Mouse (Mus musculus) liver, adult 2 months (tissue): ENCODE measurements around the gene Taf8. TPM values are rescaled to one million over a fixed set of nuclear protein-coding genes. Genes with fewer than 3 reads are reported as not detected.

Experiments used
- DNase-seq: peaks from one replicate; pipeline ENCODE4 v3.0.0-alpha.2; 2011; ENCODE audit warnings: low read depth, low spot score; ENCODE audit errors: extremely low read depth
- H3K27ac ChIP-seq: fragments of 200-500 bp; replicated peaks from 2 replicates; pipeline ENCODE4 v1.5.1; 2012; ENCODE audit warnings: low read depth, mild to moderate bottlenecking, control low read depth, inconsistent platforms, low read length; ENCODE audit not compliant: insufficient read depth
- H3K27me3 ChIP-seq: fragments of 200-500 bp; 2 replicates; pipeline ENCODE4 v1.6.1; 2012; ENCODE audit warnings: mild to moderate bottlenecking, moderate library complexity, low read length, inconsistent platforms; ENCODE audit not compliant: control insufficient read depth, insufficient read depth
- H3K36me3 ChIP-seq: fragments of 200-500 bp; 2 replicates; pipeline ENCODE4 v1.6.1; 2012; ENCODE audit warnings: low read length, inconsistent platforms; ENCODE audit not compliant: control insufficient read depth, insufficient read depth
- H3K4me1 ChIP-seq: fragments of 200-500 bp; 2 replicates; pipeline ENCODE4 v1.6.1; 2011; ENCODE audit warnings: low read length; ENCODE audit not compliant: control insufficient read depth, insufficient read depth
- H3K4me3 ChIP-seq: fragments of 200-500 bp; 2 replicates; pipeline ENCODE4 v1.5.1; 2011; ENCODE audit warnings: low read depth, mild to moderate bottlenecking, control low read depth, low read length, moderate library complexity; ENCODE audit not compliant: insufficient read depth
- H3K79me2 ChIP-seq: fragments of 200-500 bp; 2 replicates; pipeline ENCODE4 v1.6.1; 2012; ENCODE audit warnings: inconsistent platforms, mild to moderate bottlenecking, low read length, moderate library complexity; ENCODE audit not compliant: control insufficient read depth, insufficient read depth
- H3K9ac ChIP-seq: fragments of 200-500 bp; 2 replicates; pipeline ENCODE4 v1.6.1; 2012; ENCODE audit warnings: low read depth, mild to moderate bottlenecking, control low read depth, inconsistent platforms, low read length
- CTCF ChIP-seq: fragments of 200-500 bp; IDR thresholded peaks from 2 replicates; pipeline ENCODE4 v1.5.1; 2011; ENCODE audit warnings: low read depth, low read length, control low read depth
- POLR2A ChIP-seq: fragments of 200-500 bp; IDR thresholded peaks from 2 replicates; pipeline ENCODE4 v1.6.1; 2011; ENCODE audit warnings: low read length, control low read depth; ENCODE audit not compliant: insufficient read depth; ENCODE audit errors: extremely low read depth
- WGBS: fragments of 180-500 bp; shearing (Covaris S2); methylation state at CpG from one replicate; pipeline ENCODE4 v1.1.7; 2018; 5-methylcytosine and 5-hydroxymethylcytosine counted together
- polyA plus RNA-seq: library from polyadenylated mRNA; depleted of rRNA; stranded (reverse); fragments of >200 nt; gene quantifications from 2 replicates; pipeline ENCODE4 v1.2.3, GENCODE M21; 2012
- total RNA-seq: library from RNA; depleted of rRNA; stranded (reverse); fragments of >200 nt; gene quantifications from 2 replicates; pipeline ENCODE4 v1.2.3, GENCODE M21; 2014

Gene Taf8
- total and polyA plus RNA-seq, 2 experiments = 8.2 to 9.6 TPM

- Histone ChIP-seq H3K79me2 (no peaks in the 10 kb centered on the region; the same call in 1 of the 2 replicates), H3K36me3 (no peaks in the 10 kb centered on the region), H3K9ac (no peak overlapping the region), H3K27me3 (no peaks in the 10 kb centered on the region), H3K4me1 (peaks cover 6% of the 10 kb centered on the region; the same call in 1 of the 2 replicates), H3K27ac (no peak overlapping the region), H3K4me3 (no peak overlapping the region)
- no peak for DNase-seq
- TF ChIP-seq CTCF (no peak), POLR2A (no peak)
- 66% methylated on average over 18 of the region's 18 CpGs for WGBS
Measured at GRCm38 (mm10) chr17:47523211-47523682, 21.2 kb upstream of the Taf8 start.

DNA sequence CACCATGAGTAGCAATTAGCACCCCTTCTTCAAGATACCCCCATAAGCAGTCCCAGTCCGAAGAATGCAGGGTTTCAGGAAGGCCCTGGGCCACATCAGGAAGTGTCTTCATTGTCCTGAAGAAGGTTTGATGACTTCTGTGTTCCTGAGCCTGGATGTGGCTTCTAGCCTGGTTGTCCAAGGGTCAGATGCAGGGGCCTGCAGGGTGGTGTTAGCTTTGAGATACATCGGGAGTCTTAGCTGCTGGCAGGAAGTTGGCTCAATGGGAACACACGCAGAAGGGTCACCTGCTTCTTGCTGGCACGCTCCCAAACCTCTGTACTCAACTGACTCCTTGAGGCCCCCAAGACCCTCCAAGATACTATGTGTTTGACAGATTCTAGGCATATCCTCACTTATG lies 20.4 kb upstream of the Taf8 start:
- no peak overlapping the region for H3K27ac ChIP-seq
- 75% methylated on average over 4 of the region's 4 CpGs for WGBS
- no peaks in the 10 kb centered on the region for H3K27me3 ChIP-seq
- DNase-seq = no peak
- no peak for TF ChIP-seq POLR2A
- no peak for TF ChIP-seq CTCF
- no peak overlapping the region for H3K4me3 ChIP-seq
- H3K79me2 ChIP-seq = no peaks in the 10 kb centered on the region; the same call in 1 of the 2 replicates
- peaks cover 6% of the 10 kb centered on the region; the same call in 1 of the 2 replicates for H3K4me1 ChIP-seq
- H3K36me3 ChIP-seq = no peaks in the 10 kb centered on the region
- no peak overlapping the region for H3K9ac ChIP-seq

DNA sequence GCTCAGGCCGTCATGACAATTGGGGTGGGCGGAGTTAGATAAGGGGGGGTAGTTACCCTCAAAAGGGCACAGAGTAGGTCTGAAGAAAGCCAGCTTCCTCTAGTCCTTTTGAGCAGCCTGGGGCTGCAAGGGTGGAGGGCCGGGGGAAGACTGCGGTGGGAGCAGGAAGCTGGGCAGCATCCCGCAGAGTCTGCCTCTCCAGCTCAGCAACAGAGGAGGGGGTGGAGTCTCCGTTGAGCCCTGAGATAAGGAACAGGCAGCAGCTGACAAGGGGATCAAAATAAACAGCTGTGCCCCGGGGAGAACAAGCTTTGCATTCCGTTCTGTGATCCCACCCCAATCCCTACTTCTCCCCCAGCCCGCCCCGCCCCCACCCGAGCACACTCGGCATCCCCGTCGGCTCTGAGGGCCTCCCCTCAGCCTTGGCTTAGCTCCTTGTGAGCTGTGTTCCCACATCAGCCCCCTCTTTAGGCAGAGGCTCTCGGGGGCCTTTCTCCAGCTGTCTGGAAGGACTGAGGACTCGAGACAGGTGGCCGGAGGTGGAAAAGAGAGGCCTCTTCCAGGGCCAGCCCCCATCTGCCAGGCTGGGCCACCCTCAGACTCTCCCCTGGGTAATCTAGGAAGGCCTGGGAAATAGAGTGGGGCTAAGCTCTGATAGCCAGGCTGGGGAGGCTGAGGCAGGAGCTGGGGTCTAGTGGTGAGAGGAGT lies 19.6 kb upstream of the Taf8 start:
- Histone ChIP-seq H3K9ac (peak overlapping the region; percentile 39; the same call in 1 of the 2 replicates), H3K27ac (no peak overlapping the region; the same call in 1 of the 2 replicates), H3K4me3 (peak overlapping the region; percentile 38; the same call in 1 of the 2 replicates), H3K36me3 (no peaks in the 10 kb centered on the region), H3K4me1 (peaks cover 6% of the 10 kb centered on the region; the same call in 1 of the 2 replicates), H3K79me2 (peaks cover 3% of the 10 kb centered on the region; the same call in 1 of the 2 replicates), H3K27me3 (no peaks in the 10 kb centered on the region)
- WGBS = 56% methylated on average over 17 of the region's 17 CpGs
- DNase-seq = no peak
- TF ChIP-seq POLR2A = no peak
- no peak for TF ChIP-seq CTCF

DNA sequence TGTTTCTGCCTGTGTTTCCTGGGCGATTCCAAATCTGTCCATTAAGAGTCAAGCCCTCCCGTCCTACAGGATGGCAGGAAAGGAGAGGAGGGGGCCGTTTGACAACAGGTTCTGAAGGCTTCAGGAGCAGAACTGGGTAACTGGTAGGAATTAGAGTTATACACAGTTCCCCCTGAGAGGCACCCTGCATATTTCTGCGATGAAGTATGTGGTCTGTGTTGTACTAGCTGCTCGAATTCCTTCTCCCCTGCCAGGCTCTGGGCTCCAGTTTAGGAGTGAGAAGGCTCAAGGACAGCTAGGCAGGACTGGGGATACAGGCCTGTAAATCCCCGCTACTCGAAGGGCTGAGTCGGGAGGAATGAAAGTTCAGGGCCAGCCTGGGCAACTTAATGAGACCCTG lies 16.1 kb upstream of the Taf8 start:
- Histone ChIP-seq H3K4me1 (peaks cover 6% of the 10 kb centered on the region; the same call in 1 of the 2 replicates), H3K36me3 (no peaks in the 10 kb centered on the region), H3K4me3 (no peak overlapping the region), H3K27me3 (no peaks in the 10 kb centered on the region), H3K27ac (no peak overlapping the region), H3K79me2 (peaks cover 9% of the 10 kb centered on the region; the same call in 1 of the 2 replicates), H3K9ac (no peak overlapping the region)
- TF ChIP-seq CTCF (no peak), POLR2A (no peak)
- 68% methylated on average over 8 of the region's 8 CpGs for WGBS
- no peak for DNase-seq

GRCm38 (mm10) chr17:47516232-47516631 lies 14.1 kb upstream of the Taf8 start:
- no peak for DNase-seq
- peaks cover 2% of the 10 kb centered on the region; the same call in 1 of the 2 replicates for H3K4me1 ChIP-seq
- no peak overlapping the region for H3K27ac ChIP-seq
- peaks cover 13% of the 10 kb centered on the region; the same call in 1 of the 2 replicates for H3K79me2 ChIP-seq
- H3K27me3 ChIP-seq = no peaks in the 10 kb centered on the region
- H3K4me3 ChIP-seq = no peak overlapping the region
- WGBS = 99% methylated on average over 3 of the region's 3 CpGs
- no peaks in the 10 kb centered on the region for H3K36me3 ChIP-seq
- TF ChIP-seq CTCF (no peak), POLR2A (no peak)
- H3K9ac ChIP-seq = no peak overlapping the region
